Mouse (Mus musculus) myocyte (in vitro differentiated cells): Measurements from ENCODE around the gene Focad.

ENCODE experiments used
- CEBPB ChIP-seq: IDR thresholded peaks from 2 replicates; pipeline ENCODE4 v1.6.1; 2011; ENCODE audit warnings: mild to moderate bottlenecking, moderate library complexity; ENCODE audit not compliant: poor library complexity, insufficient read depth, severe bottlenecking
- E2F4 ChIP-seq: IDR thresholded peaks from one replicate; pipeline ENCODE4 v1.6.1; 2011; ENCODE audit warnings: mild to moderate bottlenecking, control low read depth, moderate library complexity; ENCODE audit not compliant: insufficient read depth
- MAX ChIP-seq: IDR thresholded peaks from one replicate; pipeline ENCODE4 v1.6.1; 2011; ENCODE audit warnings: low read depth, mild to moderate bottlenecking, control low read depth
- MYOD1 ChIP-seq, 3 experiments: IDR thresholded peaks; one replicate each; pipeline ENCODE4 v1.6.1; 2011; ENCODE audit warnings: control low read depth in 2 of 3, low read depth in 2 of 3, mild to moderate bottlenecking in 2 of 3, moderate library complexity in 1 of 3; ENCODE audit not compliant: insufficient read length in 2 of 3, control insufficient read depth in 1 of 3
- POLR2A ChIP-seq: IDR thresholded peaks from one replicate; pipeline ENCODE4 v1.6.1; 2011; ENCODE audit warnings: low read depth, mild to moderate bottlenecking, control low read depth, moderate library complexity; ENCODE audit not compliant: insufficient read length
- SRF ChIP-seq: IDR thresholded peaks from one replicate; pipeline ENCODE4 v1.6.1; 2011; ENCODE audit warnings: low read depth; ENCODE audit not compliant: control insufficient read depth, insufficient read length
- TCF3 ChIP-seq: IDR thresholded peaks from one replicate; pipeline ENCODE4 v1.6.1; 2011; ENCODE audit warnings: low read depth, control low read depth; ENCODE audit not compliant: insufficient read length

DNA sequence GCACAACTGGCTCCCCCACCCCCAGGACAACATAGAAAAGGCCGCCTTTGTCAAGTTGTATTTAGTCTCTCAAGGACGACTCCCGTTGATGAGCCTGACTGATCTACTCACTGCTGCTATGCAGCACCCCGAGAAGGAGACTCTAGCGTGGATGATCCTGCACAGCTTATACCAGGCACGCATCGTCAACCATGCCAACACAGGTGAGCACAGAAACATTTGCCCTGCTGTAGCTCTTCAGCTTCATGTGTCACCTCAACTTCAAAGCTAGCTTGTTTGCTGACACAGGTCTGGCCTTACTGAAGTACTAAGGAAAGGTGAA lies 306.5 kb downstream of the Focad start:
- TF ChIP-seq POLR2A: no peak
- TF ChIP-seq MAX: no peak
- TF ChIP-seq MYOD1 (IDR thresholded peaks at IDR 0.05; ENCODE audit: control insufficient read depth in 1 of 3, insufficient read length in 2 of 3, low read depth in 2 of 3): no peak
- TF ChIP-seq SRF: no peak
- no peak for TF ChIP-seq CEBPB
- no peak for TF ChIP-seq TCF3
- TF ChIP-seq E2F4: no peak
